Mouse (Mus musculus) G1E (cell line): ENCODE results near the gene Lpgat1. TPM values are rescaled to one million over a fixed set of nuclear protein-coding genes. Genes with fewer than 3 reads are reported as not detected.

Source experiments
- ATAC-seq: 2 replicates; pipeline ENCODE4 v1.8.0; 2016; ENCODE audit warnings: mild to moderate bottlenecking; ENCODE audit not compliant: insufficient number of reproducible peaks, poor library complexity, low FRiP score, severe bottlenecking; ENCODE audit errors: extremely low read depth
- DNase-seq: peaks from one replicate; pipeline ENCODE4 v3.0.0; 2012; ENCODE audit warnings: low spot score
- H3K27me3 ChIP-seq: 2 replicates; pipeline ENCODE4 v1.6.1; 2012; ENCODE audit warnings: mild to moderate bottlenecking, low read length, inconsistent platforms; ENCODE audit not compliant: insufficient read depth
- H3K36me3 ChIP-seq: replicated peaks from 2 replicates; pipeline ENCODE3; 2012; ENCODE audit warnings: mild to moderate bottlenecking, inconsistent platforms
- H3K4me1 ChIP-seq: 2 replicates; pipeline ENCODE4 v1.6.1; 2012; ENCODE audit warnings: low read depth, low read length, inconsistent platforms, mixed read lengths; ENCODE audit not compliant: insufficient read depth
- H3K4me3 ChIP-seq: 2 replicates; pipeline ENCODE4 v1.5.1; 2012; ENCODE audit warnings: low read depth, mild to moderate bottlenecking, inconsistent platforms, low read length, moderate library complexity, mixed read lengths
- H3K9me3 ChIP-seq: replicated peaks from 2 replicates; pipeline ENCODE4 v1.6.1; 2012; ENCODE audit warnings: inconsistent platforms
- CTCF ChIP-seq: IDR thresholded peaks from 2 replicates; pipeline ENCODE4 v1.5.1; 2012; ENCODE audit warnings: low read depth, low read length, inconsistent platforms, mixed read lengths
- GATA1 ChIP-seq: IDR thresholded peaks from 2 replicates; pipeline ENCODE4 v1.6.1; 2012; ENCODE audit warnings: borderline replicate concordance, low read length, inconsistent platforms, mixed read lengths
- GATA2 ChIP-seq: IDR thresholded peaks from 2 replicates; pipeline ENCODE4 v1.6.1; 2012; ENCODE audit warnings: low read depth, low read length, inconsistent platforms, borderline replicate concordance
- POLR2AphosphoS5 ChIP-seq: IDR thresholded peaks from 2 replicates; pipeline ENCODE4 v1.6.1; 2012; ENCODE audit warnings: low read depth, low read length, inconsistent platforms; ENCODE audit not compliant: insufficient replicate concordance
- TAL1 ChIP-seq: conservative IDR thresholded peaks from 2 replicates; pipeline ENCODE4 v1.6.1; 2012; ENCODE audit warnings: low read depth, low read length, inconsistent platforms, mixed read lengths
- polyA plus RNA-seq: library from polyadenylated mRNA; stranded (reverse); fragments of >175 nt; gene quantifications from 2 replicates; pipeline ENCODE4 v1.2.3, GENCODE M21; 2012
- total RNA-seq, 2 experiments: library from RNA; stranded (forward) in 1 of 2; stranded (reverse) in 1 of 2; fragments of 200-1000 nt in 1 of 2; fragments of >200 nt in 1 of 2; fragmentation: Nextera tagmentation in 1 of 2; gene quantifications; 2 replicates each; pipeline ENCODE4 v1.2.3; 2014 to 2017

Gene Lpgat1
- total and polyA plus RNA-seq, 3 experiments = 0.11 TPM; not detected in 2

DNA sequence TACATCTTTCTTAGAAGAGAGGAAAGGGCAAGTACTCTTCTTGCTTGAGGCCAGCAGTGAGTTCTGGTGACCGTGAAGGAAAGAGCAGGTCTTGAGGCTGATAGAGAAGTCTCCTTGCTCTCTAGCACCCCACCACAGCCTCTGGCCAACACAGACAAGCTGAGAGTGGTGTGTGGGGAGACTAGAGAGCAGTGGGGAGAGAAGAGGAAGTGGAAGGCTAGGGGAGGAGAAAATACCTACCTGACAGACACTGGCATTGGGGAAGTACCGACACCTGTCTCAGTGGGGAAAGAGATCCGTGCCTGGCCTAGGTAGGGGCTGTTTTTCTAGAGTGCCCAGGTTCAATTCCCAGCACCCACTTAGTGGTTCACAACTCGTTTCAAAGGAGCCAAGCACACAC lies 96.6 kb downstream of the Lpgat1 start:
- DNase-seq = no peak
- H3K4me1 ChIP-seq = peaks cover 9% of the 10 kb centered on the region
- H3K36me3 ChIP-seq = no peaks in the 10 kb centered on the region
- H3K4me3 ChIP-seq = no peak overlapping the region
- H3K27me3 ChIP-seq = peaks cover 19% of the 10 kb centered on the region
- no peak for ATAC-seq
- H3K9me3 ChIP-seq = no peaks in the 10 kb centered on the region
- TF ChIP-seq TAL1 = no peak
- TF ChIP-seq POLR2AphosphoS5 = no peak
- TF ChIP-seq GATA1 = no peak
- TF ChIP-seq GATA2 = no peak
- TF ChIP-seq CTCF = no peak

DNA sequence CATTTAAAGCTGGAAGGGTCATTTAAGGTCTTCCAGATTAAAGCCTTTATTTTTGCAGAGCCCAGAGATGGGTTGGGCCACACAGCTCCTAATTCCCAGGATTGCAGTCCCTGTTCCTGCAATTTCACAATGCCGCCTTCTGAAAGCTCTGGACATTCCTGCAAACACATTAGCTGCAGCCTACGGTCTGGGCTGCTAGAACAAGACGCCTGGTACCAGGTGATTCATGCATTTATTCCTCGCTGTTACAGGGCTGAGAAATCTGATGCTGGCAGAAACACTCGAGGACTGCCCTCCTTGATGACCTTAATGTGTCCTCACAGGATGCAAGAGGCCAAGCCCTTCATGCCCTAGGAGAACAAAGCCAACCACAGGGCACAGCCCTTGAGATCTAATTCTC lies 97.3 kb downstream of the Lpgat1 start:
- H3K9me3 ChIP-seq = no peaks in the 10 kb centered on the region
- TF ChIP-seq GATA2 (no peak), GATA1 (no peak), CTCF (no peak), POLR2AphosphoS5 (no peak), TAL1 (no peak)
- no peak overlapping the region for H3K4me3 ChIP-seq
- DNase-seq (no peak), ATAC-seq (no peak)
- peaks cover 16% of the 10 kb centered on the region for H3K4me1 ChIP-seq
- peaks cover 26% of the 10 kb centered on the region for H3K27me3 ChIP-seq
- H3K36me3 ChIP-seq = no peaks in the 10 kb centered on the region

DNA sequence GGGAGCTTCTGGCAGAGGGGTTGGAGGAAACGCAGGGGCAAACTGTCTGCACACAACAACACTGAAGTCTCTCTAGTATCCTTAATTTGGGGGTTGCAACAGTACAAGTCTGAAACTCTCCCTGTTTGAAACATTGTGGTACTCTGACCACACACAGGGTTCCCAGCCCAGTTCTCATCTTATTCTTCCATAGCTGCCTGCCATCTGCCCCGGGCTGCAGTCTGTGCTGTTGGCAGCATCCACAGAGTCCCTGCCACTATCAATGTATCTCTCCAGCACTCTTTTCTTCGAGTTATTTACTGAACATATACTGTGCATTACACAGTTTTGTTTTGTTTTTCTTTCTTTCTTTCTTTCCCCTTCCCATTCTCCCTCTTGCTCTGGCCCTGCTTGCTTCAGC lies 99.0 kb downstream of the Lpgat1 start:
- Histone ChIP-seq H3K27me3 (peaks cover 26% of the 10 kb centered on the region), H3K9me3 (no peaks in the 10 kb centered on the region), H3K4me1 (peaks cover 24% of the 10 kb centered on the region), H3K4me3 (no peak overlapping the region), H3K36me3 (no peaks in the 10 kb centered on the region)
- TF ChIP-seq GATA2 (no peak), CTCF (no peak), TAL1 (no peak), POLR2AphosphoS5 (no peak), GATA1 (no peak)
- ATAC-seq (no peak), DNase-seq (no peak)

DNA sequence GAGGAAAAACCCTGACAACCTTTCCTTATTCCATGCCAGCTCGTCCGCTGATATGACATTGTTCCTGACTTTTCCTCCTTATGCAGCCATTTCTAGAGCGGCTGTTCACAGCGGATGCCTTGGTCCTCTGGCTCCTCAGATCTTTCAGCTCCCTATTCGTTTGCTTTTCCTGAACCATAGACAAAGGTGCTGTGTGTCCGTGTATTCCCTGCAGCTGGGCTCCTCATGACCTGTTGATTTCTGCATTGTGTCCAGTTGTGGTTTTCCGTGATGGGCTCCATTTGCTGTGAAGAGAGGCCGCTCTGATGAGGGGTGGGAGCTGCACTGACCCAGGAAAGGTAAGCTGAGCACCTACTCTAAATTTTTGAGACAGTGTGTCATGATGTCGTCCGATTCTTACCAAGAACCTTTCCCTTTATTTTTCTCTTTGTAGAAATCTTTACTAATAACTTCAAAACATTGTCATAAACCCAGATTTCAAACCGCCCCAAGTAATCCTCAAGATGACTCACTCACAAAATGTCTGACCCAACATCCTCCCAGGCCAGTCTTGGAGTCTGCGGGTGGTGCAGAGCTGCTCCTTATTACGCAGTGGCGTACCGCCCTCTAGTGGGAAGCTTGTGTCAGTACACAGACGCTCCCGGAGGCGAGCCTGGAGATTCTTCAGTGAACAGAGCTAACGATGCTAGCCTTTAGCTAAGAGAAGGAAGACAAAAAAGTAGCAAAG lies 99.9 kb downstream of the Lpgat1 start:
- Histone ChIP-seq H3K36me3 (peaks cover 6% of the 10 kb centered on the region), H3K27me3 (peaks cover 24% of the 10 kb centered on the region), H3K4me3 (no peak overlapping the region), H3K4me1 (peaks cover 34% of the 10 kb centered on the region), H3K9me3 (no peaks in the 10 kb centered on the region)
- DNase-seq = peak; percentile 86
- TF ChIP-seq GATA1 (no peak), TAL1 (no peak), CTCF (peak; percentile 91)
- peak; percentile 52 for ATAC-seq

DNA sequence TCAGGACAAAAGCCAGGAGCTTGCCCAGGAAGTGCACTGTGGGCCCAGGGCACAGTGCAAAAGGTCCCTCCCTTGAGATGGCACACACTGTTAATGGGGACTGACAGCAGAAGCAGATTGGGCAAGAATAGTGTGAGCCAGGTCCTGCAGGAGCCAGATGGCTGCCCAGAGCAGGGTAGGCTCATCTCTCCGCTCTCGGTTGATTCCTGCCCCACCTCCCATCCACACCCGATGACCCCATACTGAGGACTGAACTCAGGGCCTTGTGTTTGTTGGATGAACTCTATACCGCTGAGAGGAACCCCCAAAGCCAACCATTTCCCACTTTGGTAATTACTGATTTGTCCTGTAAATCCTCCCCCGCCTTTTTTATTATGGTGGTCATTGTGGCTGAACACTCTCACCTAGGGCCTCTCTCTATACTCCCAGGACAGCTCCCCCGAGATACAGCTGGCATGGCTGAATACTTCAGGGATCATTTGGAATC lies 100.6 kb downstream of the Lpgat1 start:
- Histone ChIP-seq H3K4me3 (no peak overlapping the region), H3K27me3 (peaks cover 19% of the 10 kb centered on the region), H3K36me3 (peaks cover 12% of the 10 kb centered on the region), H3K9me3 (no peaks in the 10 kb centered on the region), H3K4me1 (peaks cover 34% of the 10 kb centered on the region)
- no peak for TF ChIP-seq TAL1
- no peak for TF ChIP-seq CTCF
- no peak for TF ChIP-seq POLR2AphosphoS5
- no peak for TF ChIP-seq GATA1
- TF ChIP-seq GATA2 = no peak
- ATAC-seq = no peak
- DNase-seq = no peak

DNA sequence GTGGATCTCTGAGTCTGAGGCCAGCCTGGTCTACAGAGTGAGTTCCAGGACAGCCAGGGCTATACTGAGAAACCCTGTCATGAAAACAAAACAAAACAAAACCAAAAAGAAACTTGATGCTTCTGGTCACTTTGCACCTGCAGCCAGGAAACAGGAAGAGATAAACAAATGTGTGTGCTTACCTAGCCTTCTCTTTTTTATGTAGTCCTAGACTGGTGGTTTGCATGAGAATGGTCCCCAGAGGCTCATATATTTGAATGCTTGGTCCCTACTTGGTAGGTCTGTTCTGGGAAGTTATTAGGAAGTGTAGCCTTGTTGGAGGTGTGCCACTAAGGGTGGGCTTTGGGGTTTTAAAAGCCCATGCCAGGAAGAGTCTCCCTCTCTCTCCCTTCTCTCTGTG lies 101.4 kb downstream of the Lpgat1 start:
- ATAC-seq = no peak
- TF ChIP-seq TAL1 (no peak), CTCF (no peak), GATA2 (no peak)
- no peak for DNase-seq
- peaks cover 19% of the 10 kb centered on the region for H3K27me3 ChIP-seq
- peaks cover 20% of the 10 kb centered on the region for H3K36me3 ChIP-seq
- H3K9me3 ChIP-seq = no peaks in the 10 kb centered on the region
- H3K4me3 ChIP-seq = no peak overlapping the region
- H3K4me1 ChIP-seq = peaks cover 33% of the 10 kb centered on the region

DNA sequence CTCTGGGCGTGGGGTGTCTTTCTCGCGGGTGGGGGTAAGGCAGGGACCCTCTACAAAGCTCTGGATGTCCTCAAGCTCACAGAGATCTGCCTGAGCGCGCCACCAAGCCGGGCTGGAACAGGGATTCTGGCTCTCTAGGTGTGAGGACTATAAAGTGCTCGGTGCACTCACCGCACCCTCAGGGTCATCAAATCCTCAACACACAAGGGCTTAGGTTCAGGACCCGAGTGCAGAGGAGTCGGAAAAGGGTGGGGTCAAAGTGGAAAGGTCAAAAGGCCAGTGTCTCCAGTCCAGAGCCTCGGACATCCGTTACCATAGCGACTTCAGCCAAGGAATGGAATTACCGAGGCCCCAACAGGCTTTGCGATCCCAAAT lies 103.3 kb downstream of the Lpgat1 start:
- DNase-seq (no peak), ATAC-seq (no peak)
- H3K4me3 ChIP-seq = peak overlapping the region; percentile 81
- H3K4me1 ChIP-seq = peaks cover 36% of the 10 kb centered on the region
- H3K27me3 ChIP-seq = peaks cover 13% of the 10 kb centered on the region
- TF ChIP-seq TAL1 (no peak), POLR2AphosphoS5 (no peak), CTCF (no peak), GATA2 (no peak), GATA1 (no peak)
- H3K9me3 ChIP-seq = no peaks in the 10 kb centered on the region
- peaks cover 39% of the 10 kb centered on the region for H3K36me3 ChIP-seq
